Mouse (Mus musculus) lung, adult 2 months (tissue): ENCODE results near the gene Gm11639.

Source experiments
- CTCF ChIP-seq: fragments of 200-500 bp; IDR thresholded peaks from 2 replicates; pipeline ENCODE4 v1.5.1; 2011; ENCODE audit warnings: mild to moderate bottlenecking, low read length, control low read depth; ENCODE audit not compliant: insufficient read depth
- POLR2A ChIP-seq: fragments of 200-500 bp; IDR thresholded peaks from 2 replicates; pipeline ENCODE4 v1.6.1; 2011; ENCODE audit warnings: low read depth, mild to moderate bottlenecking, control low read depth, low read length, borderline replicate concordance; ENCODE audit errors: extremely low read depth

GRCm38 (mm10) chr11:104663878-104664261 lies 21.6 kb upstream of the Gm11639 start:
- no peak for TF ChIP-seq CTCF
- TF ChIP-seq POLR2A = no peak
